Comparison of ENCODE assay signal across 10 mouse cellular contexts in the genomic region with DNA sequence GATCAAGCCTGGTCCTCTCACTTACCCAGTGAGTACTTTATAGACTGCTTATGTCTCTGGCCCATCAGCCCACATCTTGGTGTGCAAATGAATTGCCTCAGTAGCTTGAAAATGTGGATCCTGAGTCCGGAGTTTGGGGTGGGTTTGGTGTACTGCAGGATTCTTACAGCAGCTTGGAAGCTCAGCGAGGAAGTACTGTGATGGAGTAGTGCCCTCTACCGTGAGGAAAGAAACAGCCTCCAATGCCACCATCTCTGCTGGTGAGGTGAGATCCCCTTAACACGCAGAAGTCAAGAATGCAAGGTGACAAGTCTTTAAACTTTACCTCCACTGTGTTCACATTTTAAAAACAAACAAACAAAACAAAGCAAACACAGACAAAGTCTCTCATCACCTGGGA.
DNase-seq lines count a peak whose midpoint lies in the region; ATAC-seq and TF ChIP-seq lines count a peak whose summit lies in the region.
"Had no signal": no experiment of that assay in that cellular context is flagged by ENCODE, and none has a peak within 500 bp of the region (broad histone marks: within the 10 kb centered on the region; RNA-seq: fewer than 3 reads in every experiment).

No protein-coding gene starts in this region.

- peak; percentile 58 for TF ChIP-seq CTCF in gastrocnemius, adult 2 months (IDR thresholded peaks at IDR 0.05)

- H3K4me3 ChIP-seq in gastrocnemius, adult 2 months: no peak overlapping the region
- H3K4me3 ChIP-seq: liver, embryonic 15.5 days had no signal

- intact Hi-C loops in gastrocnemius, adult 2 months (cut with DNase I): loop anchor here (5.0 kb wide), 1 partner anchor 355 kb away; no protein-coding TSS in a partner anchor
- intact Hi-C loops in gastrocnemius, postnatal 36 days (cut with DNase I): loop anchor here (10.0 kb wide), 1 partner anchor 352 kb away; no protein-coding TSS in a partner anchor

- DNase-seq in gastrocnemius, adult 2 months: no peak
- no peak for DNase-seq in gastrocnemius, postnatal 36 days
- DNase-seq in thymus, postnatal 0 days (ENCODE audit: low spot score): peak; percentile 28
- DNase-seq in thymus, adult 18-20 months: no peak
- peak; percentile 25 for DNase-seq in layer of hippocampus, postnatal 25 days (ENCODE audit: extremely low spot score in 1 of 2, low spot score in 1 of 2)
- DNase-seq in telencephalon, adult 2 months (ENCODE audit: low read depth, low spot score): peak; percentile 34
- DNase-seq in B cell, adult 2 months: no peak
- DNase-seq: cerebellum, adult 11-12 months had no signal

- H3K27ac ChIP-seq in gastrocnemius, adult 2 months: no peak overlapping the region
- H3K27ac ChIP-seq: liver, embryonic 15.5 days had no signal

- ATAC-seq in erythroid progenitor cell, adult 5-6 weeks (replicated peaks; ENCODE audit: low FRiP score, poor library complexity, severe bottlenecking): no peak

Comparison
In these comparisons a context has a peak if more than half of its experiments do, and no peak if none do; other contexts are left out.
1. DNase-seq: peak in thymus, postnatal 0 days (single experiment), layer of hippocampus, postnatal 25 days (2 of 2) and telencephalon, adult 2 months (single experiment); none in gastrocnemius, adult 2 months (single experiment), gastrocnemius, postnatal 36 days (0 of 2), thymus, adult 18-20 months (0 of 2) and B cell, adult 2 months (0 of 2).